Mouse (Mus musculus) G1E (cell line): Measurements from ENCODE around the gene Rassf2.

Source experiments
- CTCF ChIP-seq: IDR thresholded peaks from 2 replicates; pipeline ENCODE4 v1.5.1; 2012; ENCODE audit warnings: low read depth, low read length, inconsistent platforms, mixed read lengths
- GATA1 ChIP-seq: IDR thresholded peaks from 2 replicates; pipeline ENCODE4 v1.6.1; 2012; ENCODE audit warnings: borderline replicate concordance, low read length, inconsistent platforms, mixed read lengths
- GATA2 ChIP-seq: IDR thresholded peaks from 2 replicates; pipeline ENCODE4 v1.6.1; 2012; ENCODE audit warnings: low read depth, low read length, inconsistent platforms, borderline replicate concordance
- POLR2AphosphoS5 ChIP-seq: IDR thresholded peaks from 2 replicates; pipeline ENCODE4 v1.6.1; 2012; ENCODE audit warnings: low read depth, low read length, inconsistent platforms; ENCODE audit not compliant: insufficient replicate concordance
- TAL1 ChIP-seq: conservative IDR thresholded peaks from 2 replicates; pipeline ENCODE4 v1.6.1; 2012; ENCODE audit warnings: low read depth, low read length, inconsistent platforms, mixed read lengths

GRCm38 (mm10) chr2:132005445-132005844, 24.6 kb downstream of the Rassf2 start:
- TF ChIP-seq CTCF (no peak), GATA1 (no peak), POLR2AphosphoS5 (no peak), TAL1 (no peak), GATA2 (no peak)
